Mouse (Mus musculus): ENCODE measurements around the gene Unc80.

Unc80 gene

DNA sequence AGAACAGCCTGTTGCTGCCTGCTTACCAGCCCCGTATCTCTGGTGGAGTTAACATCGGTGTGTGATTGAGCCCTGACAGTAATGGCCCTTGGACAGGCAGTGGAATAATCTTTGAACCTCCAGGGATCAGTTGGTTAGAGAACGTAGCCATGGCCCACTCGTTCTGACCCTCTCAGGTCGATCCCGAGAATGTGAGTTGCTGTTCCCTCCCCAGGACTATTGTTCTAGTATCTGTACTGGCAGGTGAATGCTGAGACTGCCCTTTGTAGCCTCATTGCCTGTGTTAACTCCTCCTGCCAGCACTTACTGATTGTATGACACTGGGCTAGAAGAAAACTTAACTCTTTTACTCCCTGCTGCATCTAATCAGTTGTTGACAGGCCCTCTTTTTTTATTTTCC is 236.4 kb downstream of the Unc80 start:
- no peak for DNase-seq (ENCODE audit: low read depth, low spot score)

- no peak for DNase-seq (ENCODE audit: low read depth, low spot score)
Measured at GRCm38 (mm10) chr1:66712859-66713258, 244.7 kb downstream of the Unc80 start.

GRCm38 (mm10) chr1:66730581-66730980 is 262.4 kb downstream of the Unc80 start:
- DNase-seq (ENCODE audit: low read depth, low spot score), result no peak

Data from WW6 (cell line).